Mouse (Mus musculus): ENCODE measurements around the gene Iqcj.
"Not testable (repeated sequence)": the region's sequence is repeated elsewhere in the genome, so short reads cannot be mapped to it uniquely, and the experiment has no call there.

The Iqcj gene

DNA sequence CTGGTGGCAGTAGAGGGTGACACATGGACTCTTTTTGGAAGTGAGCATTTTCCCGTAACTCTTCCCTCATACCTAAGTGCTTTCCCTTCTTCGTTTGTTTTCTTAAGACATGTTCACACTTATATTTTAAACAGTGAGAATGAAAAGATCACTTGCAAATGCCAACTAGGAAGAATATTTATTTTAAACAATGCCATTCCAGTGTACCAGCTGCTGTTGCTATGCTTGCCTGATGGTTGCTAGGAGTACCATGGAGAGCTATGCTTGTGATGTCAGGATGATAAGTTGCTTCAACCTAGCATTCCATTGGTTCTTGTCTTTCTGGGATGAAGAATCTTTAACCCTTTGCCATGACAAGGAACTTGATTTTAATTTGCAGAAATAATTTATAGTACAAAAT lies 193.0 kb downstream of the Iqcj start:
- no peak for DNase-seq

DNA sequence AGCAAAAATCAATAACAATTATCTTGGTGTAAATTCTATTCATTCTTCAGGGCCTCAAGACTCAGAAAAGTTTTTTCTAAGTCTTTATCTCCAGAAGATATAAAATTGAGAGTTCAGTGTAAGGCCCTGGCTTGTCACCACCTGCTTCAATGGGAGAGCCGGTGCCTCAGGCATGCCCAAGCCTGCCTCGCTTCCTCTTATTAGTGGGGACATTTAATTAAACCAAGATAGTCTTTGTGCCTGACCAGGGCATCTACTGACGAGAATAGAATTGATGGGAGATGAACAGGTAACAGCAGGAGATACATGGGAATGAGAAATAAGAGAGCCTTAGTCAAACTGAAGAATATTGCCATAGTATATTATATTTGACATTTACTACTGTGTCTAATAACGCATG lies 200.1 kb downstream of the Iqcj start:
- DNase-seq: no peak

- DNase-seq: no peak
These were observed 204.9 kb downstream of the Iqcj start for GRCm38 (mm10) chr3:68096724-68097431.

- DNase-seq: not testable (repeated sequence)
These were observed 207.5 kb downstream of the Iqcj start for GRCm38 (mm10) chr3:68099561-68099960.

DNA sequence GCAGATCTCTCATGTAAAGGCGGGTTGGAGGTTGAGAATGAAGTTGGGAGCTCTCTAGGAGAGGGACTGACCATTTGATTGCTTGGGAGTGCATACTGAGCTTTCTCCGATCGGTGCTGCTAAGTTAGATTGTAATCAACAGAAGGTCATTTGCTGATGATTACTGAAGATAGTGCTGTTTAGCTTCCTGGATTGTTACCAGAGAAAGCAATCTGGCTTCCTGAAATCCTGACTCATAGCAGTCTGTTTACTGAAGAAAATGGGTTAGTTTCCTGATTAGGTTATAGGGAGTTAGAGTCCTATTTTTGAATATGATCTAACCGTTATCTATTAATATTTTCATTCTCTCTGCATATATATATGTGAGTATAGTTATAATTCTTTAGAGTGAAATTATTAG lies 209.3 kb downstream of the Iqcj start:
- DNase-seq: no peak

DNA sequence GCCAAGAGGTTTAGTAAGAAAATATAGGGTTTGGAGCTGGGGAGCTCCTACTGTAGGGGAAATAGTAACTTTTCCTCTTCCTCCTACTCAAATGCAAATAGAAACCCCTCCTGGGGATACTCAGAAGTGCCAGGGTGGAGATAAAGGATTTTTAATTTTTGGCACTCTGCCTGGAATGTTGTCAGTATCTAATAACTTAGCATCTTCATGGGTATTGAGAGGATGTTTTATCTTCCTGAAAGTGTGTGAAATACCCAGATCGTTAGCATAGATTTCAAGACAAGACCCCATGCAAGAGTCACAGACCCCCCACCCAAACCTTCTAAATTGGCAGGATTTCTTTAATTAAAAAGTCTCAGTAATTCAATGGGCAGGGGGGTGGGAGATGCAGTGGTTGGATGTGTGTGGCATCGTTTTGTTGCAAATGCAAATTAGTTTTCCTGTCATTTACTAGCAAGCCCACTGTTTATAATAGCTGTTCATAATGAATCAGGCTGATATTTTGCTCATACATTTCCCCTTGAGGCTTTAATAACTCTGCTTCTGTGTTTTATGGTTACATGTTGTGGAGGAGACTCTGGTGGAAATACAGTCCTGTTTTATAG lies 213.2 kb downstream of the Iqcj start:
- no peak for DNase-seq

Data from liver (tissue).